Mouse (Mus musculus) hindbrain, embryonic 13.5 days (tissue): ENCODE measurements at regions not wholly inside any gene's neighbourhood (a gene's known extent, or its start where the extent isn't known, plus 50 kb on each side); places are given as distances from the start of the nearest gene placed in this dataset.

ENCODE experiments used
- ATAC-seq: fragments of 200-750 bp; cut with Nextera tagmentation; 2 replicates; pipeline ENCODE4 v1.8.0; 2017; ENCODE audit warnings: moderate TSS enrichment; ENCODE audit not compliant: low FRiP score
- H3K27ac ChIP-seq: fragments of 300-500 bp; sonication (generic); 2 replicates; pipeline ENCODE4 v1.5.1; 2015; ENCODE audit warnings: inconsistent platforms, mild to moderate bottlenecking, moderate library complexity
- H3K27me3 ChIP-seq: fragments of 300-500 bp; sonication (generic); 2 replicates; pipeline ENCODE4 v1.6.1; 2015; ENCODE audit warnings: mild to moderate bottlenecking, inconsistent platforms
- H3K36me3 ChIP-seq: fragments of 300-500 bp; sonication (generic); 2 replicates; pipeline ENCODE4 v1.6.1; 2015; ENCODE audit warnings: mild to moderate bottlenecking, inconsistent platforms
- H3K4me1 ChIP-seq: fragments of 300-500 bp; sonication (generic); replicated peaks from 2 replicates; pipeline ENCODE4 v1.6.1; 2015; ENCODE audit warnings: inconsistent platforms
- H3K4me2 ChIP-seq: fragments of 300-500 bp; sonication (generic); 2 replicates; pipeline ENCODE4 v1.6.1; 2015; ENCODE audit warnings: inconsistent platforms, mild to moderate bottlenecking, moderate library complexity
- H3K4me3 ChIP-seq: fragments of 300-500 bp; sonication (generic); 2 replicates; pipeline ENCODE4 v1.5.1; 2015; ENCODE audit warnings: mild to moderate bottlenecking, inconsistent platforms
- H3K9ac ChIP-seq: fragments of 300-500 bp; sonication (generic); 2 replicates; pipeline ENCODE4 v1.6.1; 2015; ENCODE audit warnings: mild to moderate bottlenecking, inconsistent platforms
- H3K9me3 ChIP-seq: fragments of 300-500 bp; sonication (generic); 2 replicates; pipeline ENCODE4 v1.6.1; 2016; ENCODE audit warnings: inconsistent platforms
- WGBS: fragments of 180-500 bp; shearing (Covaris S2); methylation state at CpG from one replicate; pipeline ENCODE4 v1.1.7; 2015; 5-methylcytosine and 5-hydroxymethylcytosine counted together

DNA sequence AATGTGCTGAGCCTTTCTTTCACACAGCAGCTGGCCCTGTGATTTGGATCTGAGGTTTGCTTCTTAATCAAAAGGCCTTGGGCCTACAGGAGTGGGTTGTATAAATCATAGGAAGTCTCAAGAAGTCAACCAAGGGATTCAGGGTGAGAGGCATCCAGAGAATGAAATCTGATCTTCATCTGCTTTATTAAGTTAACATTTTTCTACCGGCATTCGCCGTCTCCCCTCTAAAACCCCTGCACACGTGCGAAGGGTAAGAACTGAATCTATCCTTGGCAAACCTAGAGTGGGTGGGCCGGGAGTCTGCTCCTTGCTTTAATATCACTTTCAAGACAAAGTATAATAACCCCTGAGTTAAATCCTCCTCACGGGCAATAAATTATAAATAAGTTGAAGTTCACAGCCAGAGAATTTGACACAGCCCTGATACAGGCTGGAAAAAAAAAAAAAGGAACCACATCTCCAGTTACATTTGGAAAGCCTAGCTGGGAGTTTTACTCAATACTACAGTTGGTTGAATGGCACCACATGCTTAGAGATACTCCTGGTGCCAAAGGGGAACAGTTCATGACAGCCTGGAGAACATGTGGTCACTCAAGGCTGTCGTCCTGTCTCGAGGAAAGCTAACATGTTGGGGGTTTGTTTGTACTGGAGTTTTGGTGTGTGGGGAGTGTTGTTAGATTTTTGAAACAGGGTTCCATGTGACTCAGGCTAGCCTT lies 349.8 kb downstream of the Wdr11 start:
- Histone ChIP-seq H3K36me3 (no peaks in the 10 kb centered on the region), H3K4me1 (no peaks in the 10 kb centered on the region), H3K27me3 (no peaks in the 10 kb centered on the region), H3K4me3 (no peak overlapping the region), H3K9ac (no peak overlapping the region), H3K9me3 (no peaks in the 10 kb centered on the region), H3K27ac (no peak overlapping the region), H3K4me2 (no peak overlapping the region)
- WGBS, result 88% methylated on average over 9 of the region's 9 CpGs
- no peak for ATAC-seq

DNA sequence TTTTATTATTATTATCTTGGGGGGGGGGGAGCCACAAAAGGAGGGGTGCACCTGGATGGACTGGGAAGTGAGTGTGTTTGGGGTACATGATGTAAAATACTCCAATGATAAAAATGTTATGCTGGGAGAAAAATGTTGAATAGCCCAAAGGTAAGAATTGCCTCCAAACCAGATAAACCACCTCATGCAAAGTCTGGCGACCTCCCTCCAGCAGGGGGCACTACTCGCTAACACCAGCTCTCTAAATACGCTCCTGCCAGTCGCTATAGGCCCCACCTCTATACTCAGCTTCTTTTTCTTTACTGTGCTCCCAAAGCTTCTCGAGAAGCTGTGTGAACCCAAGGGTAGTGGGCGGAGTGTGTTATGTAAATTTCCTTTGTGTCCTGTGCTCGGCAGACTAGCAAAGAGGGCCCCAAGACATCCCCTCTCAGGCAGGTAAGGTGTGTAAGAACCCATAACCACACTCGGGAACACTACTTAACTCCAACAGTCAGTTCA lies 357.0 kb downstream of the Wdr11 start:
- Histone ChIP-seq H3K4me2 (no peak overlapping the region), H3K36me3 (no peaks in the 10 kb centered on the region), H3K9me3 (no peaks in the 10 kb centered on the region), H3K27ac (no peak overlapping the region), H3K4me3 (no peak overlapping the region), H3K27me3 (no peaks in the 10 kb centered on the region), H3K9ac (no peak overlapping the region), H3K4me1 (no peaks in the 10 kb centered on the region)
- ATAC-seq, result no peak
- 74% methylated on average over 8 of the region's 8 CpGs for WGBS

DNA sequence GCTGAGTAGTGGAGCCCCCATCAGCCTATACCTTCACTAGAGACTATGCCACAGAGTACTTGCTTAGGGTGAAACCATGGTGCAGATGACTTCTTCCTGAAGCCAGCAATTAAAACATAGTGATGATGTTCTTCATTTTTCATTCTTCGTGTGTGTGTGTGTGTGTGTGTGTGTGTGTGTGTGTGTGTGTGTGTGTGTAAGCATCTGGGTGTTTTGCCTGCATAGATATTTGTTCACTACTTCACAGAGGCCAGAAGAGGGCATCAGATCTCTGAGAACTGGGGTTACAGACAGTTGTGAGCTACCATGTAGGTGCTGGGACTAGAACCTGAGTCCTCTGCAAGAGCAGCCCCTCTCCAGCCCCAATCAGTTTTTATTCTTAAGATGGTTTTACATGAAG lies 358.8 kb downstream of the Wdr11 start:
- no peak for ATAC-seq
- no peak overlapping the region for H3K4me2 ChIP-seq
- H3K27ac ChIP-seq, result no peak overlapping the region
- no peak overlapping the region for H3K4me3 ChIP-seq
- WGBS, result 87% methylated on average over 1 of the region's 1 CpGs
- H3K27me3 ChIP-seq, result no peaks in the 10 kb centered on the region
- H3K9me3 ChIP-seq, result no peaks in the 10 kb centered on the region
- no peak overlapping the region for H3K9ac ChIP-seq
- H3K4me1 ChIP-seq, result no peaks in the 10 kb centered on the region
- no peaks in the 10 kb centered on the region for H3K36me3 ChIP-seq

DNA sequence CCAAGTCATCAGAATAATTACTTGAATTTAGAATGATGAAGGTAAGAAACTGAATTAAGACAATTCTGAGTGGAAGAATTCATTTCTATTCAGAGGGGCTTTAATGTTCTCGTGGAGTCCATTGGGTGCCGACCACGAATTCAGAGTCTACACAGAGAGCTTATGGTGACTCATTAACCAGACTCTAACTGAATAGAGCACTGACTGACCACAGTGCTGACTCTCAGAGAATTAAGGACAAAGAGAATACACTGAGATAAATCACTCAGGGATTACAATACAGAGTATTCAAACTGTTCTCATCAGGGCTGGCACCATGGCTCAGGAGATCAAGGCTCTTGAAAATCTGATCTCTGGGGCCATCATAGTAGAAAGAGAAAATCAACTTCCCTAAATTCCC lies 366.7 kb downstream of the Wdr11 start:
- Histone ChIP-seq H3K9me3 (no peaks in the 10 kb centered on the region), H3K4me1 (peaks cover 4% of the 10 kb centered on the region; the same call in 1 of the 2 replicates), H3K36me3 (no peaks in the 10 kb centered on the region), H3K27ac (no peak overlapping the region), H3K4me2 (no peak overlapping the region), H3K4me3 (no peak overlapping the region), H3K27me3 (no peaks in the 10 kb centered on the region), H3K9ac (no peak overlapping the region)
- ATAC-seq, result no peak
- 40% methylated on average over 3 of the region's 3 CpGs for WGBS

DNA sequence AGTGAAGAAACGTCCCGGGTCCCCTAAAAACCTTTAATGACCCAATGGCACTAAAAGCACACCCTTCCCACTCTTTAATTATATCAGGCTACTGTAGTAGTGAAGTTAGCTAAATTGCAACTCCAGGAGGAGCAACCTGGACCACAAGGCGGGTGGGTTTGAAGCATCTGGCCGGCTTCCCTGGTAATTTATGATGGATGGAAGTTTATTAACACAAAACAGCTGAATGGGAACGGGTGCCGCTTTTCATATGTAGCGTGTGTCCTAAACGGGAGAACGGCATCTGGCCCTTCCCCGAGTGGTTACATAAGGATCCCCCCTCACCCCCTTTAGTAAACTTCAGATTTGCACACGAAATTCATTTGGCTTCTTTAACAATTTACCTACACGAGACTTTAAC lies 370.9 kb downstream of the Wdr11 start:
- no peaks in the 10 kb centered on the region for H3K36me3 ChIP-seq
- no peaks in the 10 kb centered on the region for H3K9me3 ChIP-seq
- H3K9ac ChIP-seq, result no peak overlapping the region
- no peak overlapping the region for H3K27ac ChIP-seq
- WGBS, result 58% methylated on average over 12 of the region's 12 CpGs
- peaks cover 4% of the 10 kb centered on the region; the same call in 1 of the 2 replicates for H3K4me1 ChIP-seq
- H3K4me2 ChIP-seq, result no peak overlapping the region
- no peak for ATAC-seq
- no peaks in the 10 kb centered on the region for H3K27me3 ChIP-seq
- no peak overlapping the region for H3K4me3 ChIP-seq

DNA sequence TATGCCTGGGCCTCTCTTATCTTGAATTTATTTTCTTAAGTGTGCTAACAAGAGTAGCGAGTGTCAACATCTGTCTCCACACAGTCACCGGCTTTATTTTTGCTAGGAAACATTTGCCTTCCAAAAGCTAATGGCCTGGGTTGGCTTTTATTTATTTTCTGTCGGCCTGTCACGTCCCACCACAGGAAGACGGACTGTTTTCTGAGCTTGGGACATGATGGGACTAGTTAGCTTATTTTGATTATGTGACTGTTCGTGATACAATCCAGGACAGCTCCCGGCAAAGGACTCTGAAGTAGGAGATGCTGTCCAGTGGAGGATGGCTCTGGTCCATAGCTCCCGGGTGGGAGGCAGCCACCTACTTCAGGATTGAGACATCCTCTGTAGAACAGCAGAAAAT lies 372.5 kb downstream of the Wdr11 start:
- Histone ChIP-seq H3K27ac (no peak overlapping the region), H3K27me3 (no peaks in the 10 kb centered on the region), H3K4me1 (peaks cover 4% of the 10 kb centered on the region; the same call in 1 of the 2 replicates), H3K36me3 (no peaks in the 10 kb centered on the region), H3K9ac (no peak overlapping the region), H3K4me3 (no peak overlapping the region), H3K9me3 (no peaks in the 10 kb centered on the region), H3K4me2 (no peak overlapping the region)
- 76% methylated on average over 8 of the region's 8 CpGs for WGBS
- ATAC-seq, result no peak

DNA sequence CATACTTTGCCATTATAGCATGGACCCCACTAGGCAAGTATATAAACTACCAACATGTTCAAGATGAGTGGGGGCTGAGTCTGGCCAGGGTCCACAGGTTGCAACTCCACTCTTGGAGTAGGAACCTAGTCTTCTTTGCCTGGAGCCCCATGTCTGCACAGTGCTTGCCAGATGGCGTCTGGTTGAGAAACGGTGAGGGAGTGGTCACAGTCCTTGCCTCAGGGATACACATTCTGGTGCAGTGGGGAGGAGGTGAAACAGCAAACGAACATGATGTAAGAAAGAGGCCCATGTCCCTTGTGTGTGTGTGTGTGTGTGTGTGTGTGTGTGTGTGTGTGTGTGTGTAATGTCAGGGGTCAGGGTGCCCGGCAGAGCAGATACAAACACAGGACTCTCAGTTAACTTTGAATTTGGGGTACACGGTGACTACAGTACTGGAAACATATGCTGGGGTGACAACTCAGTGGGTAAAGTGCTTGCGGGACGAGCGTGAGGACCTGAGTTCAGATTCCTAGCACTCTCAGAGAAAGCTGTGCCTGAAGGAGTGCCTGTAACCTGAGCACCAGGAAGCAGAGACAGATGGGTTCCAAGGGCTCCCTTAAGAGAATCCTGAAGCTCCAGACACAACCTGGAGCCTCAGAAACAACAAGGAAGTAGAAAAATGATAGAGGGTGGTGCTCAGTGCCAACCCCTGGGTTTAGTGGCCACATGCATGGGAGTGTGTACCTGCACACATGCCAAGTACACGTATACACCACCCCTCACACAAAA lies 373.8 kb downstream of the Wdr11 start:
- no peak overlapping the region for H3K4me3 ChIP-seq
- H3K36me3 ChIP-seq, result no peaks in the 10 kb centered on the region
- no peak overlapping the region for H3K4me2 ChIP-seq
- H3K27ac ChIP-seq, result no peak overlapping the region
- no peaks in the 10 kb centered on the region for H3K9me3 ChIP-seq
- no peaks in the 10 kb centered on the region for H3K27me3 ChIP-seq
- no peak overlapping the region for H3K9ac ChIP-seq
- 84% methylated on average over 9 of the region's 9 CpGs for WGBS
- peaks cover 4% of the 10 kb centered on the region; the same call in 1 of the 2 replicates for H3K4me1 ChIP-seq
- no peak for ATAC-seq

DNA sequence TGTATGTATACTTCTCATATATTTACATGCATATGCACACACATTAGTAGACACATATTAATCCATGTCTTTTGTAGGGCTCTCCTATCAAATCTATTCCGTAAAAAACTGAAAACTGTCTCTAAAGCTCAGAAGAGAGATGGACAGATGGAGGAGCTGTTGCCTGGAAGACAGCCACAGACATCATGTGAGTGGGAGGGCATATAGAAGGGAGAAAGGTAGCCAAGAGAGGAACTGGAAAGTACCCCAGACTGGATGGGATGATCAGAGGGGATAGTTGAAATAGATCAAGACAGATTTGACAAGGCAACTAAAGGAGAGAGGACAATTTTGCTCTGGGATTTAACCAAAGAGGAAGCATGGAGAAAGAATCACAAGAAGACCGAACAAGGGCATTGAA lies 375.1 kb downstream of the Wdr11 start:
- H3K9ac ChIP-seq, result no peak overlapping the region
- no peak overlapping the region for H3K27ac ChIP-seq
- peaks cover 4% of the 10 kb centered on the region; the same call in 1 of the 2 replicates for H3K4me1 ChIP-seq
- H3K4me3 ChIP-seq, result no peak overlapping the region
- no peak overlapping the region for H3K4me2 ChIP-seq
- no peaks in the 10 kb centered on the region for H3K9me3 ChIP-seq
- ATAC-seq, result no peak
- H3K36me3 ChIP-seq, result no peaks in the 10 kb centered on the region
- H3K27me3 ChIP-seq, result no peaks in the 10 kb centered on the region
- 94% methylated on average over 2 of the region's 2 CpGs for WGBS

DNA sequence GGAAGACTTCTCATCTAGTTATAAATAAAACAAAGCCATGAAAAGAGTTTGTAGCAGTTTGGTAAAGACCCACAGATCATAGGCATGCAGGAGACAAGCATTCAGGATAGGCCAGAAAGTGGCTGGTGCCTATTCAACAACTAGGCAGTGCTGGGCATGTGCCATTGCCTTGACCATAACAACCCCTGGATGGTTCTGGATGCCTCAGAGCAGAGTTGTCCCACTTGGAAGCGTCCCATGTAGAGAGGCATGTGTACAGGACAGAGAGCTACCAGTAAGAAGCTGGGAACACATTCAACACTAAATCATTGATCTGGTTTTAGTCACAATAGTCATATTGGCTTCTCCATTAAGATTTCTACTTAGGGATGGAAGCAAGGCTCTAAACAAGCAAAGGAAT lies 378.5 kb downstream of the Wdr11 start:
- 94% methylated on average over 1 of the region's 1 CpGs for WGBS

DNA sequence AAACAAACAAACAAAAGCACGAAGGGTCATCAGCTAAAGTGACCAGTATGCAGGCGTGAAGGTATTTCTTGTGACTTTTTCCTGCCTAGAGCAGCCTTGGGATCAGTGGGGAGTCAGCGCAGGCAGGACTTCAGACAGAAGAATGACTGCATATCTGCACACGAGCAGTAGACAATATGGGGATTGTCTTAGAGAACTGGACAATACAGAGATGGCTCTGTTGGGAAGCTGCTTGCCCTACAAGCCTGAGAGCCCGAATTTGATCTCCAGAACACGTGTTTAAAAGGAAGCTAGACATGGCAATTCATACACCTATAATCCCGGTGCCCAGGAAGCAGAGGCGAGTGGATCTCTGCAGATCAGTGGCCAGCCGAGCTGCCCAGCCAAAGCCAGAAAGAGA lies 382.5 kb downstream of the Wdr11 start:
- Histone ChIP-seq H3K4me3 (no peak overlapping the region), H3K27ac (no peak overlapping the region), H3K9ac (no peak overlapping the region), H3K4me2 (no peak overlapping the region), H3K9me3 (no peaks in the 10 kb centered on the region), H3K27me3 (0 out of 2 replicates have a peak, but pooled peaks cover 3% of the 10 kb centered on the region), H3K36me3 (no peaks in the 10 kb centered on the region), H3K4me1 (no peaks in the 10 kb centered on the region)
- 73% methylated on average over 9 of the region's 9 CpGs for WGBS
- no peak for ATAC-seq

More for the DNA sequence above, 378.5 kb downstream of the Wdr11 start:
- H3K4me3 ChIP-seq, result no peak overlapping the region
- H3K9ac ChIP-seq, result no peak overlapping the region
- H3K4me1 ChIP-seq, result no peaks in the 10 kb centered on the region
- H3K4me2 ChIP-seq, result no peak overlapping the region
- no peaks in the 10 kb centered on the region for H3K36me3 ChIP-seq
- ATAC-seq, result no peak
- 0 out of 2 replicates have a peak, but pooled peaks cover 2% of the 10 kb centered on the region for H3K27me3 ChIP-seq
- no peak overlapping the region for H3K27ac ChIP-seq
- H3K9me3 ChIP-seq, result no peaks in the 10 kb centered on the region

DNA sequence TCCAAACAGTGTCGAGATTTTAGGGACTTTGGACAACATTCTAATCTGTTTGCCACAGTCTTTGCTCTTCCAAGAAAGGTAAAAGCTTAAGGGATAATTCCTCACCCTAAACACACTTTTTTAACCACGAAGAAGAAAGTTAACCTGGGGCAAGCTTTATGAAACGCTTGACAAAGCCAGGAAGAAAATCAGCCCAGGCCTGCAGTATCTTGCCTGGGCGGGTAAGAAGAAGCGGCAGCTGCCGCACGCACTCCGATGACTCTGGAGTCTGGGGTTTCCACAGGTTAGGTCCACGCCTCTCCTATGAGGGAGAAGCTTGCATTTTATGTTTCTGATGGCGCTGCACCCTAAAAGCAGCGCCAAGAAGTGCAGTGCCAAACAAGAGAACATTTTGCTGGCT lies 383.2 kb downstream of the Wdr11 start:
- no peak overlapping the region for H3K27ac ChIP-seq
- ATAC-seq, result no peak
- H3K9ac ChIP-seq, result no peak overlapping the region
- no peaks in the 10 kb centered on the region for H3K9me3 ChIP-seq
- H3K4me2 ChIP-seq, result no peak overlapping the region
- 83% methylated on average over 11 of the region's 11 CpGs for WGBS
- H3K36me3 ChIP-seq, result no peaks in the 10 kb centered on the region
- no peaks in the 10 kb centered on the region for H3K4me1 ChIP-seq
- H3K4me3 ChIP-seq, result no peak overlapping the region
- 0 out of 2 replicates have a peak, but pooled peaks cover 3% of the 10 kb centered on the region for H3K27me3 ChIP-seq

DNA sequence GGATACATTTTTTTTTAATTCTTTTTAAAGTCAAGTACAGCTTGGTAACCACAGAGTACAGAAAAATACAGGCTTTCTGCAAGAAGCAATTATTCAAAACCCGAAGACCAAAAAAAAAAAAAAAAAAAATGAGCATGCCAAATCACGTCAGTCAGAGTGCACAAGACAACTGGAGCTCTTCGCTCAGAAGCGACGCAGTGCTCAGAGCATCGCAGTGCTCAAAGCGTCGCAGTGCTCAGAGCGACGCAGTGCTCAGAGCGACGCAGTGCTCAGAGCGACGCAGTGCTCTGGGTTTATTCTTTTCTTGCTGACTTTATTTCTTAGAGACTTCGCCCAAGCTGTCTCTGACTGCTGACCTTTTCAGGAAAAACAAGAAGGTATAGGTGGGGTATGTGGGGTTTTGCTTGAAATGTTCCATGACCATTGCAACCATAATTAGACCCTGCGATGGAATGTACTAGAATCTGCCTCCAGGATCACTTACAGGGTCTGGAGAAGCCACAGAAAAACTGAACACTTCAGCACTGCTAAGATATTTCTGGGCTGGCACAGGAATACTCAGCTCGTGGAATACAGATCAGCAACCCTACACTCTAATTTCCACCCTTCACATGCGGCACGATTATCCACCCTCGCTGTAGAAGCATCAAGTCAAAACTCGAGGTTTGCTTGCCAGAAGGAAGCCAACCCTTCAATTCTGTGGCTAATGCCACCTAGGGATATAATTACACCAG lies 384.3 kb downstream of the Wdr11 start:
- H3K4me2 ChIP-seq, result no peak overlapping the region
- no peaks in the 10 kb centered on the region for H3K4me1 ChIP-seq
- H3K36me3 ChIP-seq, result no peaks in the 10 kb centered on the region
- ATAC-seq, result no peak
- H3K27ac ChIP-seq, result no peak overlapping the region
- H3K9ac ChIP-seq, result no peak overlapping the region
- H3K4me3 ChIP-seq, result no peak overlapping the region
- WGBS, result 91% methylated on average over 21 of the region's 21 CpGs
- no peaks in the 10 kb centered on the region for H3K9me3 ChIP-seq
- 0 out of 2 replicates have a peak, but pooled peaks cover 3% of the 10 kb centered on the region for H3K27me3 ChIP-seq
